Mouse (Mus musculus): ENCODE data around the gene Mageb5.
"Not testable (repeated sequence)": the region's sequence is repeated elsewhere in the genome, so short reads cannot be mapped to it uniquely, and the experiment has no call there.

Mageb5 gene

DNA sequence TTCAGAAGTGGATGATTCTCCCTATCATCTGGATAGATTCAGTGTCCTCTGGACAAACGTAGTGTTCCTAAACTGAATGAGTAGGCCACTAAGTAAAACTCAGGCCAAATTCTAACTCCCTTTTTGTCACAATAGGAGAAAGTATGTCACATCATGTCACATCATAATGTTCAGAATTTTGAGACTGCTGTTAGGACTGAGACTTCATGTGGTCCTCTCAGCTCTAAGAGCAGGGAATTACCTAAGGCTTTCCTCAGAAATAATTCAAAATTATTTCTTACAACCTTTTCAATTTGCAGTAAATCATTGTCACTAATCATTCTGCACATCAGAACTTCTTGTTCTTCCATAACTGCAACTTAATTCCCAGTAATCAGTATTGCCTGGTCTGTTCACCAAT is at the start of gene Mageb5:
Mageb5 (minus strand) TSS at position 101 of the 400 bp plus-strand sequence.
- DNase-seq (ENCODE audit: low read depth), result not testable (repeated sequence)

DNA sequence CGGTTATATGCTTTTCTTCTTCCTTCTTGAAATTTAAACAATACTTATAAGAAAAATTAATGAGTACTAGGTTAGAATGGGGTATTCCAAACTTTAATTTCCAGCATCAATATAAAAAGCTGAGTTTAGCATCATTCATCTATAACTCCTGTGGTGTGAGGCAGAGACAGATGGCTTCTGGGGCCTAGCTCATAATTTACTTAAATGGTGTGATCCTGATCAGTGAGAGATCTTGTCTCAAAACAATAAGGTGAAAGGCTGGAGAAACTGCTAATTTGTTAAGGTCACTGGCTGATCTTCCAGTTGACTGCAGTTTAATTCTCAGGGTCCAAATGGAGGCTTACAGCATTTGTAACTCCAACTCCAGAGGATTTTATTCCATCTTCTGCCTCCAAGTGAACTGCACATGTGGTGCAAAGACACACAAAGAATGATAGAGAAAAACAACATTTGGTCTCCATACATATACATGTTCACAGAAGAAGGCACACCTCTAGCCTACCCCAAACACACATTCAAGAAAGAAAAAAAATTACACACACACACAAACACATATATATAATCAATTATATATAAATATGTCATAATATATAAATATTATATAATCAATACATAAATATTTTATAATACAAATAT is 23.1 kb downstream of the Mageb5 start:
- DNase-seq (ENCODE audit: low read depth), result not testable (repeated sequence)
